Mouse (Mus musculus) cerebellum, adult (tissue): ENCODE measurements around the gene Fgr.

Source experiments
- ATAC-seq: cut with Nextera tagmentation; 2 replicates; pipeline ENCODE4 v1.9.2; 2017; ENCODE audit warnings: mild to moderate bottlenecking, moderate library complexity, mixed read lengths; ENCODE audit not compliant: insufficient number of reproducible peaks, low FRiP score, low TSS enrichment

Gene Fgr

DNA sequence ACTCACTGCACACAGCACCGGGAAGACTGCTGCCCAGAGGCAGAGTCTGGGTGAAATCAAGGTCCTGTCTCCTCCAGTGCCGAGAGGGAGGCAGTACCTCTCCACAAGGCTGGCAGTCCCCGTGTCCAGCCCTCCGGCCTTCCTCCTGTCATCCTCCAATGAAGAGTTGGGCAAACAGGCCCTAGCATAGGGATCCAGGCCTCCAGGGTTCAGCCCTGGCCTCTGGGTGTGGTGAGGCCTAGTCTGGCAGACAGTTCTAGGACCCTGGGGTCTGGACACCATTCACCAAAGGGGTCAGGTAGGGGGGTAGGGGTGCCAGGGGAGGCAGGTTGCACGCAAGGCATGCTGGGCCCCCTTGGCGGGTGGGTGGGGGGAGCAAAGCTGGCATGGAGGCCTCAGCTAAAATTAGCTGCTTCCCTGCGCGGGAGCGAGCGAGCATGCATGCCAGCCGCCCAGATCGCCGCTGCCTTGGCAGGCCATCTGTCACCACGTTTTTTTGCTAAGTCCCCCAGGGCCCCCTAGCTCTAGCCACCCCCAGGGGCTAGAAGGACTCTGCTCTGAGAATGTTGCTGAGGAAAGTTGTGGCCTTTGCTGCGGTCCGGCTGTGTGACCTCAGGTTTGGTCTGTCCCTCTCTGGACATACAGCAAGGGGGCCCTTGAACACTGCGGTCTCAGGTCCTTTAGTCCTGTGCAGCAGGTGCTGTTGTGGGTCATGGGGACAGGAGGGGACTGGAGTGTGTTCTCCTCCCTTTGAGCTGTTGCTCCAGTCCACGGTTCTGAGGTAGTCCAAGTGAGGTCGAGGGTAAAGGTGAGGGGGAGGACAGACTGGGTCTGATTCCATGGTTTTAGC is 75.4 kb downstream of the Fgr start:
- ATAC-seq, result no peak

DNA sequence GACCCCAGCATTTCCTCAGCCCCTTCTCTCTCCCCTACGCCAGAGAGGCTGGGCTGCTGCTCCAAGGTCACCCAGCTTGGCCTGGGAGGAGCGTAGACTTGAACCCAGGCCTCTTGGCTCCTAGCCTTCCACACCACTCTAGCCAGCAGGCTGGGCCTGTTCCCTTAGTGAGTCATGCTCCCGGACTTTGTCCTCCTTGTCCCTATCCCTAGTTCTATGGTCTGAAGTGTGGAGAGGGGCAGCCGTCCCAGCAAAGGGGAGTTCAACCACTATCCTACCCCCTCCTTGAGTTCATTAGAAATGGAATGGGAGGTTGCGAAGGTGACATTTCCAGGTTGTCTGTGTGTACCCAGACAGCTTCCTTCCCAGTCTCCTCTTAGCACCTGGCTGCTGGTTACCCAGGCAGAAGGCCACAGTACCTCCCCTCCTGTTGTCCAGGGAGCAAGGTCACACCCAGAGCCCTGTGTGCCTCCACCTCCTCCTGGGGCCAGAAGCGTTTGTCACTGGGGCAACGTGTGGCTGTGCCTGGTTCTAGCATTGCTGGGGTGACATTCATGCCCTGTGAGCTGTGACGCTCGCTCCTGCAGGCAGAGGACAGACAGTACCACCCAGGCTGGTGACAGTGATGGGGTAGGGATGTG is 76.4 kb downstream of the Fgr start:
- no peak for ATAC-seq

GRCm38 (mm10) chr4:133050837-133051549 is 77.1 kb downstream of the Fgr start:
- ATAC-seq, result no peak

- ATAC-seq, result no peak
Measured at GRCm38 (mm10) chr4:133051550-133051865, 77.6 kb downstream of the Fgr start.
